Mouse (Mus musculus) retina, adult 2 months (tissue): ENCODE data around the gene Prrg2.
A peak's percentile ranks its signal among the peaks of the same experiment; 100 is the strongest.
"Not testable (repeated sequence)": the region's sequence is repeated elsewhere in the genome, so short reads cannot be mapped to it uniquely, and the experiment has no call there.

ENCODE experiments used
- DNase-seq: peaks from one replicate; pipeline ENCODE4 v3.0.0-alpha.2; 2012; ENCODE audit warnings: low read depth, low spot score

Prrg2 gene

GRCm38 (mm10) chr7:45062239-45062835, at the start of gene Prrg2, which contains the start of gene Nosip:
Gene Prrg2, minus strand, starts transcription at chr7:45062677.
Gene Nosip, plus strand, starts transcription at chr7:45062429.
- peak; percentile 96 for DNase-seq

GRCm38 (mm10) chr7:45111940-45112339, 49.5 kb upstream of the Prrg2 start:
- DNase-seq, result no peak

- DNase-seq, result not testable (repeated sequence)
Measured at GRCm38 (mm10) chr7:45110089-45110488, 47.6 kb upstream of the Prrg2 start.

GRCm38 (mm10) chr7:45107052-45107645, 44.7 kb upstream of the Prrg2 start:
- DNase-seq, result no peak

- DNase-seq, result no peak
Measured at GRCm38 (mm10) chr7:45106441-45106840, 44.0 kb upstream of the Prrg2 start.

GRCm38 (mm10) chr7:45105491-45105890, 43.0 kb upstream of the Prrg2 start:
- DNase-seq, result no peak

GRCm38 (mm10) chr7:45104941-45105340, 42.5 kb upstream of the Prrg2 start:
- no peak for DNase-seq

GRCm38 (mm10) chr7:45103652-45104180, 41.2 kb upstream of the Prrg2 start, which contains the start of gene Fcgrt:
Gene Fcgrt, minus strand, starts transcription at chr7:45103851.
- DNase-seq, result no peak

GRCm38 (mm10) chr7:45102940-45103585, 40.6 kb upstream of the Prrg2 start:
- no peak for DNase-seq

- DNase-seq, result no peak
Measured at GRCm38 (mm10) chr7:45102441-45102840, 40.0 kb upstream of the Prrg2 start.

- DNase-seq, result no peak
Measured at GRCm38 (mm10) chr7:45100046-45100445, 37.6 kb upstream of the Prrg2 start.

- DNase-seq, result no peak
Measured at GRCm38 (mm10) chr7:45098541-45099240, 36.2 kb upstream of the Prrg2 start.

- DNase-seq, result no peak
Measured at GRCm38 (mm10) chr7:45097479-45097878, 35.0 kb upstream of the Prrg2 start.

- DNase-seq, result not testable (repeated sequence)
Measured at GRCm38 (mm10) chr7:45095965-45096364, 33.5 kb upstream of the Prrg2 start.

- no peak for DNase-seq
Measured at GRCm38 (mm10) chr7:45095367-45095766, 32.9 kb upstream of the Prrg2 start.

GRCm38 (mm10) chr7:45094121-45094520, 31.6 kb upstream of the Prrg2 start:
- no peak for DNase-seq

GRCm38 (mm10) chr7:45093516-45093905, 31.0 kb upstream of the Prrg2 start:
- no peak for DNase-seq

- DNase-seq, result no peak
Measured at GRCm38 (mm10) chr7:45092828-45093515, 30.5 kb upstream of the Prrg2 start.

- DNase-seq, result no peak
Measured at GRCm38 (mm10) chr7:45092048-45092447, 29.6 kb upstream of the Prrg2 start, which contains the start of gene Rcn3. Gene Rcn3, minus strand, starts transcription at chr7:45092221.

GRCm38 (mm10) chr7:45091001-45091990, 28.8 kb upstream of the Prrg2 start:
- DNase-seq, result no peak
